Mouse (Mus musculus) heart, postnatal 10 days (tissue): ENCODE measurements around the gene Runx2. TPM values are rescaled to one million over a fixed set of nuclear protein-coding genes. Genes with fewer than 3 reads are reported as not detected.
A peak's percentile ranks its signal among the peaks of the same experiment; 100 is the strongest.

Source experiments
- DNase-seq, 2 experiments: peaks; one replicate each; pipeline ENCODE4 v3.0.0; 2021
- intact Hi-C: fragments of 180-260 bp; cut with DNase I; formaldehyde crosslinking; loops from one replicate; pipeline ENCODE4 v1.15.1; 2025
- total RNA-seq, 2 experiments: library from RNA; stranded (reverse); gene quantifications; 2 replicates each; pipeline ENCODE4 v1.2.3; 2021

The Runx2 gene
- total RNA-seq, 2 experiments from 2014 or later: 0.24 to 0.32 TPM

DNA sequence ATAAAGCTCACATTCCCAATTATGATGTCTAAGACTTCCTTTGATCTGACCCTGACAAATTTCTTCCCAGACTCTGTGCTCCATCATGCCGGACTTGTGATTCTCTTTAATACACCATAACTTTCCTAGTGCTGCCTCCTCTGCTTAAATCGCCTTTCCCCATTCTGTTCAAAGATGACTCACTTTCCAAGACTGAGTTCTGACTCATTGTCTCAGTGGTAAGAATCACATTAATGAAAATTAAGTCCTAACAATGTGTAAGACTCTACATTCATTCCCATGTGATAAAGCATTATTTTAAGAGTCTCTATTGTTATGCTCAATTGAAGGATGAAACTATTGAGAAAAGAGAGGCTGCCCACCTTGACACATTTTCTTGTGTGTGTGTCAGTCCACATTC lies 43.7 kb downstream of the Runx2 start:
- intact Hi-C loops: no loop called here
- DNase-seq: no peak

DNA sequence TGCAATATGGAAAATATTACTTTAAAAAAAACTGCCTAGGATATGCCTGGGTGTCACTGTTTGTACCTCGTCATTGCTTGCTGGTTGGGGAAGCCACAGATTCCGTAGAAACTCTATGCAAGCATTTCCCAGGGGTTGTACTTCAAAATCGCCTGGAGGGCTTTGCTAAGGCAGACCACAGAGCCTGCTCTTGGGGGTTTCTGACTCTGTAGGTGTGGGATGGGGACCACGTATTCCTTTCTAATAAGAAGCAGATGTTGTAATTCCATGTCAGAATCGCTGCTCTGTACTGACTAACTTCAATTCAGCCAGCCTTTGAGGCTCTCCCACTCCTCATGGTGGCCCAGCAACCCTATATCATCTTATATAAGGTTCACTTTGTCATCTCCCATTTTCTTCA lies 46.1 kb downstream of the Runx2 start:
- intact Hi-C loops: no loop called here
- DNase-seq: no peak

DNA sequence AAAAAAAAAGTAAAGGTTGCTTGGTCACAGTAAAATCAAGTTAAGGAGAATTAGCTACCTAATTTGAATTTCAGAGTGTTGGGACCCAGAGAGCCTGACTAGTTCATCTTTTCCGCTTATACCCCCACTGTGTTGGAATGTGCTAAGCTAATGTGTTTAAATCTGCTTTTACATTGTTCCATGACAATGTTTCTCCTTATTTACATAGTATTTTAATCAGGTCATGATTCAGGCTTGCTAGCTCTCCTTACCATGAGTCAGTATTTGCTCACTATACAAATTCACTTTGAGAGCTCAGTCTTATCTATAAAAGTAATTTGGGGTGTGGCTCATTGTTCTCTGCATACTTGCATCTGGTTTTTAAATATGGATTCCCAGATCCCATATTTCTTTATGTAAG lies 47.2 kb downstream of the Runx2 start:
- no peak for DNase-seq
- intact Hi-C loops: no loop called here

DNA sequence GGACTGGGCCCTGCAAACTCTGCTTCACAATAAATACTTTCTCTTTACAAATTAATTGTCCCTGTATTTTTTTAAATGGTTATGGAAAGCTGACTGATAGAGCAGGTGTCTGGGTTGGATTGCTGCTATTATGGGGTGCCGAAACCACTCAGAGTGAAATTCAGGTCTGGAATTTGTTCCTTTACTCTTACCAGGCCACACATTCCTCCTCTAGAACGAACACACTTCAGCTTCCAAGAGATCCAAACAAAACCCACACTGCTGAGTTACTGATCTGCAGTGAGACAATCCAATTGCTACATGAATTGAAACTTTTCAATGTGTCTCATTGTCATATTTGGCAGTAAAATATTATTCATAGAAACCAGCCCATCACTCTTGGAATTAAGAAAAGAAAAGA lies 47.6 kb downstream of the Runx2 start:
- DNase-seq: no peak

DNA sequence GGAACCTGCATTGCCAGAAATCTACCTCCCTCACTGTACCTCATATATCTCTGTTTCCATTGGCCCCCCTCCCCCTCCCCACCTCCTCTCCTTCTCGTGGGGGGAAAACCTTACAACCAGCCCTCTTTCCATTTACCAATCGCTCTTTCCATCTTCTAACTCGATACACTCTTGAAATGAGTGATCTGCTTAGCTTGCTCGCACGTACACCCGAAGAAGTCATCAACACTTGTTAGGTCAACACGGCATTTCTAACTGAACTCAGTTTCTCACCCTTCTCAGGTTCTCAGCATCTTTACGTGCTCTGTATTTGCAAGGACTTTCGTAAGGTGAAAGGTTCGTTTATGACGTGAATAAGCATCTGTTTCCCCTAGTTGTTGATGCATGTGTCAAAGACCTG lies 48.3 kb downstream of the Runx2 start:
- intact Hi-C loops: no loop called here
- DNase-seq: no peak

More for the DNA sequence above, 47.6 kb downstream of the Runx2 start:
- intact Hi-C loops: no loop called here

DNA sequence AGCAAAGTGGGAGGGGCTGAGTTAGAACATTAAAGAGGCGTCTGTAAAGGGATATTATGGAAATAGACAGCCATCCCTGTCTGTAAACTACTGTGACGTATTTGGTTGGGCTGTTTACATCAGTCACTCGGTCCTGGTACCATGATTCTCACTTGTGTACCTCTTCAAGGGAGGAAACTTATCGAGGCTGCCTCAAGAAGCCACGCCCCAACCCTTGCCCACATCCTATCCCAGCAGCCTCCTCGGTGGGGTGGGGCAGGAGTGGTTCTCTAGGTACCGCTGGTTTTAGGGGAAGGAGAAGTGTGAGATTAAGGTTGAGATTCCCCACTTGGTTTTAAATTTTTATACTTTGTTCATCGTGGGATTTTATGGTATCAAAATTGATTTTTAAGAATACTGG lies 69.2 kb downstream of the Runx2 start:
- DNase-seq: no peak
- intact Hi-C loops: no loop called here

DNA sequence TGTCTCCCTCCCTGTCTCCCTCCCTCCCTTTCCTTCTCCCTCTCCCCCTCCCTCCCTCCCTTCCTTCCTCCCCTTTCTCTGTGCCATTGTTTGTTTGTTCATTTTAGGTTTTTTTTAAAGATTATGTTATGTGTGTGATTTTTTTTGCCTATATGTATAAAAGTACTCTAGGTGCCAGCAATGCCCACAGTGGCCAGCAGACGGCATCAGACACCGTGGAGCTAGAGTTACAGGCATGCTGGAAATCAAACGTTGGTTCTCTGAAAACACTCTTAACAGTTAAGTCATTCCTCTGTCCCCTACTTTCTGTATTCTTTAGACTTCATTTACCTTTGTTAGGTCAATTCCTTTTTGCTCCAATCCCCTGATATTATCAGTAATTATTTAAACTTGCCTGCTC lies 70.8 kb downstream of the Runx2 start:
- DNase-seq: no peak
- intact Hi-C loops: no loop called here

DNA sequence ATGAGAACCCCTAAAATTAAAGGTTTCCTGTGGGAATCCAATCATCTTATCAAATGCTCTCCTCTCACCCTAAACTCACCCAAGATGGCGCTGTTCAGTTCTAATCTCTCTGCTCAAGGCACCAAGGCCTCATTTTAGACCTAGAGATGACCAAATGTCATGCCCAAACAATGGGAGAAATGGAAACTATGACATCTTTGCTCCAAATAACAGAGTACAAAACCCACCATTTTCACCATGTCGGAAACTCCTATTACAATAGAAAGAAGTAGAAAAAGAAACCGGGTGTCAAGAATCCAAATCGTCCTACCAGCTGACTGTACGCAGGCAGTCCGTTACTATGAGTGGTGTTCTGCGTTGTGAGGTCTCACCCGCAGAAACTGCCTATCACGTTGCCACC lies 72.4 kb downstream of the Runx2 start:
- no peak for DNase-seq
- intact Hi-C loops: no loop called here

DNA sequence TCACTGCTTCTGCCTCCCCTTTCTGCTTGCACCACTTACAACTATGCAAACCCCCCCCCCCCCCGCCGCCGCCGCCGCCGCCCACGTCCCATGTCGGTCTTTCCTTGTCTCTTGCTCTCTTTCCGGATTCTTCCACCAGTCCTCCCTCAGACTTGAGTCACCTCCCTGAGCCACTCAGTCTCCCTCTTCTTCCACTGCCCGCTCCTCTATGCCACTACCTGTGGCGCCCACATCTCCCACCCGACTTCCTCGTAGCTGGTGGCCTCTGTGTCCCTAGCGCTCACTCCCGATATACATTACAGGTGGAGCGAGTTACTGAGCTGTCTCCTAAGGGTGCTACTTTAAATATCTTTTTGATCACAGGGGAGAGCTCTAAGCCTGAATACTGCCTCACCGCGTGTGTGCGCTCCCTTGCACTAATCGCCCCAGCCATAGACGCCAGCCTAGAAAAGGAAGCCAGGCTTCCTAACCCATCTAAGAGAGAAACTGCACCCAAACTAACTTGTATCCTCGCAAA lies 76.4 kb downstream of the Runx2 start:
- peak in 1 of 2 experiments; percentile 8 for DNase-seq
- intact Hi-C loops: loop anchor here (5.0 to 10.0 kb wide), 2 partner anchors 476 to 517 kb away; no protein-coding TSS in a partner anchor

DNA sequence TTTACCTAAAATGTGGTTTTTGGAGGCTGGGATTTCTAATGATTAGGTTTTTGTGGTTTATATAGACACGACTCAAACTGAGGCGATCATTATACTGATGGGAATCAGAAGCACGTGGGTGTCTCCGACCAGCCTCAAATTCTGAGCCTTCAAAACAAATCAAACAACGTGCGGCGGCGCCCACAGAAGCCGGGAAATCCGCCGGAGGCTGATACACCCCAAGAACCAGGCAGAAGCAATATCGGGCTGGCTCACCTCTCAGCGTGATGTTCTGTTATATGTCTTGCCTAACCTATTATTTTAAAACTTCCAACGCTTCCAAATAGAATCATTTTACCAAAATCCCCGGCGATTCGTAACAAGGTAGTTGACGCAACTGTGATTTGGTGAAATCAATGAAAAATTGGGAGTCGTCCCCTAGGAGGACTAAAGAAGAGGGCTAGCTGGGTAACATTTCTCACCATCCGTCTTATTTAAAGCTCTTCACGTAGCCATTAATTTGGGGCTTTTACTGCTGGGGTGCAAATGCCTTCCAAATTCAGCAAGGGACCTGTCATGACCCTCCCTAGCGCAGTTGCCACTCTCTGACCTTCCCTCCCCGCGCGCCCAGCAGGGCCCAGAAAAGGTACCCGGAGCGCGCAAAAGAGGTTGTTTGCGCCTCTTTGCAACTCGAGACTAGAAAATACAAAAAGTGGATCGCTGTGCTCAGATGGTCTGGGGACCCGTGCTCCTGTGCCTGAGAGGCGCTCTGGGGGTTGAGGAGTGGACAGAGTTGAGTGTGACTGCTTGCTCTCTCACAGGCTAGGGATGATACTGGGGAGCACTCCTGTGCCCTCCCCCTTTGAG lies 77.1 kb downstream of the Runx2 start:
- DNase-seq: peak; percentile 12 to 23

DNA sequence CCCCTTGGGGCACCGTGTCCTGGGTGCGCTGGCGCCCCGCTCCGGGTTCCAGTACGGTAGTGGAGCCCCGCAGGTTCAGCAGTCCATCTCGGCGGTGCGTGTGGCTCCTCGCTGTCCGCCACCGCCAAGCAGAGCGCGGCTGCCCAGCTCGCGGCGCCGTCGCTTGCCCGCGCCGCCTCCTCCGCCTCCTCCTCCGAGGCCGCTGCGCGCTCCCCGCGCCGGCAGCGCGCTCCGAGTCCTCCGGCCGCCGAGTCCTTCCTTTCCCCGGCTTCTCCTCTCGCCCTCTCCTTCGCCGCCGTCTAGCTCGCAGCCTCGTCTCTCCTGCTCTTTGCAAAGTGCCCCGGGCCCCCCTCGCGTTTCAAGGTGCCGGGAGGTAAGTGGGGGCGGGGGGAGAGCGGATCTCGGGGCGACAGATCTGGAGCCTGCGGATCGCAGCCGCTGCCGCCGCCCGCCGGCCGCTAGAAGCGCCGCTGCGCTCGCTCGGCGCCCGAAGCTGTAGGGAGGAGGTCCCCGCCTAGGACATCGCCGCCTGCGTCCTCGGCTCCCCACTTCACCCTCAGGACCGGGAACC lies 78.5 kb downstream of the Runx2 start:
- peak; percentile 77 to 81 for DNase-seq
- intact Hi-C loops: loop anchor here (1.0 to 10.0 kb wide), 3 partner anchors 280 to 519 kb away; no protein-coding TSS in a partner anchor

More for the DNA sequence above, 77.1 kb downstream of the Runx2 start:
- intact Hi-C loops: loop anchor here (5.0 to 10.0 kb wide), 2 partner anchors 475 to 517 kb away; no protein-coding TSS in a partner anchor

DNA sequence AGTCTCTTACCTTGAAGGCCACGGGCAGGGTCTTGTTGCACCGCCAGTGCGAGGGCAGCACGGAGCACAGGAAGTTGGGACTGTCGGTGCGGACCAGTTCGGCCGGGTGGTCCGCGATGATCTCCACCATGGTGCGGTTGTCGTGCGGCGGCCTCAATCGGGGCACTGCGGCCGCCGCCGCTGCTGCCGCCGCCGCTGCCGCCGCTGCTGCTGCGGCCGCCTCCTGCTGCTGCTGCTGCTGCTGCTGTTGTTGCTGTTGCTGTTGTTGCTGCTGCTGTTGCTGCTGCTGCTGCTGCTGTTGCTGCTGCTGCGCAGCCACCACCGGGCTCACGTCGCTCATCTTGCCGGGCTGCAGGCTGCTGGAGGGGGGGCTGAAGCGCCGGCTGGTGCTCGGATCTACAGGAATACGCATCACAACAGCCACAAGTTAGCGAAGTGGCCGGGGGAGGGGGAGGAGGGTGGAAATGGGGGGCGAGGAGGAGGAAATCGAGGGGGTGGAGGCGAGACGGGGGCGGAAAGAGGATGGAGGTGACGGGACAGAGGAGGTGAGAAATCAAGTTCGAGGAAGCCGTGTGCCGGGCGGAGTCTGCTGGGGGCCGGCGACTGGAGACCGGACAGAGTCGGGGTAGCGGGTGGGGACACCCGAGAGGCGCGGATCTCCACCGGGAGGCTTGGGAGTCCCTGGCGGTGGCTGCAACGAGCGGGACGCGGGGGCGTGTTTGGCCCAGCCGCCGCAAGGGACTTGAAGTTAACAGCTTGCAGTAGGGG lies 79.2 kb downstream of the Runx2 start:
- intact Hi-C loops: loop anchor here (5.0 to 10.0 kb wide), 2 partner anchors 473 to 519 kb away; no protein-coding TSS in a partner anchor
- DNase-seq: peak in 1 of 2 experiments; percentile 51

DNA sequence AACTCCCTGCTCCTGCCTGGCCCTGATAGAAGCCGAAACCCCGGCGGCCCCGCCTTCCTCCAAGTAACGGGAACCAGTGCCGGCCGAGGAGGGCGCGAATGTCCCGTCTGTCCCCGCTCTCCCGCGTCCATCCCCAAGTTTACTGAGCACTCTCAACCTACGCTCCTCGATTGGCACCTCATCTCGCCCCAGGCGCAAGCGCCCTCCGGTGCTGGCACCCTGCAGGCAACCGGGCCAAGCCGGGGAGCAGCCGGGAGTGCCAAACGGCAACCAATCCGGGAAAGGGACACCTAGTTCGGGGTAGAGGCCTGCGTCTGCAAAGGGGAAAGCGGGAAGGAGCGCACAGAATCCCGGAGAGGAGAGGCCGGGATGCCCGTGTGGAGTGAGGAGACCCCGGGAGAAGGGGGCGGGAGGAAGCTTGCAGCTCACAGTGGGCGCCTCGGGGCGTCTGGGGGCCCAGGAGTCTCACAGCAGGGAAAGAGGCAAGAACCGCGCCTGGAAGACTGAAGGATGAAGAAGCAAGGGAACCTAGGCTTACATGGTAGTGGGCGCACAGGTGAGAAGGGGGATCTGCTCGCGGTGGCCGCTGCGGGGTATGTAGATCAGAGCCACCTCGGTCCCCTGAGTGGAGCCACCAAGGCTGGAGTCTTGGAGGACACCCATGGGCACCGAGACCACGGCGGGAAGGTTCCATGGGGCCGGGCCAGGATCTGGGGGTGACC lies 79.9 kb downstream of the Runx2 start:
- DNase-seq: peak; percentile 52 to 54
- intact Hi-C loops: loop anchor here (5.0 to 10.0 kb wide), 2 partner anchors 472 to 520 kb away; no protein-coding TSS in a partner anchor

DNA sequence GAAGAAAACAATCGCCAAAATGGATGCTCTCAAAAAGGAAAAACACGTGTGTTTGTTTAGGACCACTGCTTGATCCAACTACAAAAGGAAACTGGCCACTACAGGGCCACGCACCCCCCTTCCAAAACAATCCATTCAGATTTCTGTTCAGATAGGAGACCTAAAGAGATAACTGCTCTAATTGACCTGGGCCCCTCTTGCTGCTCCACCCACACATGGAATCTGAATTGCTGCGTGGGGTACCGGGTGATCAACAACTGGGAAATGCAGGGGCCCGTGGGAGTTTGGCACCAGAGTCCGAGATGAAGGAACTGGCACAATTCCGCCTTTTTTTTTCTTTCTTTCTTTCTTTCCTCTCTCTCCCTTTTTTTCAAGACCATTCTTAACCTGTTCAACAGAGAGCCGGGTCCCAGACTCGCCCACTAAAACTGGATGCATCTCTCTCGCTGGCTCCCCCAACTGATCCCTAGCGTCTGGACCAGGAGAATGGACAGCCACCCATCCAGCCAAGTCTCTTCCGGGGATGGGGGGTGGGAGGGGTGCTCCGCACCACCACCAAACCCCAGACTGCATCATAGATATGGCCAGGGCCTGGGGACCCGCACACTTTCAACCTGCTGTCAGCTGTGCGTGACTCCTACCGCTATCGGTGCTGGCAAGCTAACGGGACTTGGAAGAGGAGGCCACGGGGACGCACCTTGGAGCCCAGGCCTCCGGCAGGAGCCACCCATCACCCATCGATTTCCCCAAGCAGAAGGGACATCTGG lies 80.9 kb downstream of the Runx2 start:
- intact Hi-C loops: loop anchor here (10.0 kb wide), 1 partner anchor 521 kb away; no protein-coding TSS in a partner anchor
- peak; percentile 12 to 18 for DNase-seq

DNA sequence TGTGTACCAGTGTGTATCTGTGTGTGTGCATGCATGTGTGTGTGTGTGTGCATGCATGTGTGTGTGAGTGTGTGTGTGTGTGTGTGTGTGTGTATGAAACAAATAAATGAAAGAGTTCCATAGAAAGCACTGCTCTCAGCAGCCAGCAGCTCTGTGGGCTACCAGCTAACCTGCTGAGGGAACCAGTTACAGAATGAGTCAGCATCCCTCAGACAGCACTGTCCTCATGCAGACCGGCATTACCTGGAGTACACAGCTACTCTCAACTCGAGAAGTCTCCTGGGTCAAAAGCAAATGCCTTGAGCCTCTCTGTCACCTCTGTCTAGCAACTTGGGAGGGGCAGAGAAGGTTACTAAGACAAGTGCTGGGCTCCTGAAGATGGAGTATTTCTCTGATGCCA lies 86.1 kb downstream of the Runx2 start:
- no peak for DNase-seq
- intact Hi-C loops: no loop called here

DNA sequence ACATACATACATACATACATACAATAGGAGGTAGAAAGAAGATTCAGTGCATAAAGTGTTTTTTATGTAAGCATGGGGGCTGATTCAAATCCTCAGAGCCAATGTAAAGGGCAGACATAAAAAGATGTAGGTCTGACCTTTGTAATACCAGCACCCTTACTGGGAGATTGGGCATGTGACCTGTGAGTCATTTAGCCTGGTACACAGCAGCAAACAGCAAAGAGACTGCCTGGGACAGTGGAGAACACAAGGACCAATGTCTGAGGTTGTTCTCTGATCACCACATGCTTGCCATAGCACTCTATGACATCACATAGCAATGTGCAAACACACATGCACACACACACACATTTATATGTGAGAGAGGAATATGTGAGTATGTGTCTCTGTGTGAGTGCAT lies 86.9 kb downstream of the Runx2 start:
- intact Hi-C loops: no loop called here
- DNase-seq: no peak

DNA sequence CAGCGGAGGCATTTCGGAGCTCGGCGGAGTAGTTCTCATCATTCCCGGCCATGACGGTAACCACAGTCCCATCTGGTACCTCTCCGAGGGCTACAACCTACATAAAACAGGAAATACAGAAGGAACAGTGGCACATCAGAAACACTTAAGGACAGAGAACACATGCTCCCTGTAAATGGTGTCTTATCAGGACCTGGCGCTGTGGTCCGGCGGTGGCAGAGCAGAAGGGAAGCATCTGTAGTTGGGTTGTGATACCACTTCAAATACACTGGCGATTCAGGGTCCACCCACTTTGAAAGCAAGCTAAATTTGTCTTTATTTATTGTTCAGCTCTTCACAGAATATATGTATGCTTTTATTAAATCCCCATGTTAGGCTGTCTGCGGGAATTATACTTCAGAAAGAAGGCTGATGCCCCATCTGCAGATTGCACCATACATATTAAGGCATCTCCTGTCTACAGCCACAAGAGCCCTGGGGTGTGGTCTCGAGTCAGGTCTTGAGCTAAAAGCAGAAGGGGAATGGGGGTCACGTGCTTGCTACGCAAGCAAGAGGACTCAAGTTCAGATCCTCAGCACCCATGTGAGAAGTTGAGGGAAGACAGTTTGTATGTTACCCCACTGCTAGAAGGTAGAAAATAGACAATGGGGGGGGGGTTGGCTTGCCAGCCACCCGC lies 89.7 kb downstream of the Runx2 start:
- intact Hi-C loops: no loop called here
- no peak for DNase-seq

DNA sequence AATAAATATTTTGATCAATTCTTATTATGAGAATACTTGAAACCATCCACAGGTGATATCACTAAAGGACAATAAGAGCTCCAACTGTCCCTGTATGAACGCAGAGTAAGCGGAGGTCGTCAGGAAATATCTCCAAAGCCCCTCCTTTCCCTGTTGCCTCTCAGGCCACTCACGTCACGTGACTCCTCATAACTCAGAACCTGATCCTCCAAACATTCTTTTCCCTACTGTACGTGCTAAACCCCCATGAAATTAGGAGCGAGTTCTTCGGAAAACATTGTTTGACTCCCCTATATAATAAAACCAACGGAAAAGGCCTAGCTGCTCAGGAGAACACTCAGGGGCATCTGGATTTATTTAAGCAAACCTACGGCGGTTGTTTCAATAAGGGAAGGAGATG lies 90.3 kb downstream of the Runx2 start:
- no peak for DNase-seq
- intact Hi-C loops: no loop called here
